Mouse (Mus musculus): ENCODE results near the gene Prkd2.

The Prkd2 gene

GRCm38 (mm10) chr7:16859902-16860651 lies 17.4 kb downstream of the Prkd2 start:
- no peak for DNase-seq (ENCODE audit: low spot score in 2 of 2)

- DNase-seq (ENCODE audit: low spot score in 2 of 2) = no peak
Observed at GRCm38 (mm10) chr7:16867488-16867887, 24.8 kb downstream of the Prkd2 start.

GRCm38 (mm10) chr7:16869497-16869896 lies 26.8 kb downstream of the Prkd2 start:
- no peak for DNase-seq (ENCODE audit: low spot score in 2 of 2)

DNA sequence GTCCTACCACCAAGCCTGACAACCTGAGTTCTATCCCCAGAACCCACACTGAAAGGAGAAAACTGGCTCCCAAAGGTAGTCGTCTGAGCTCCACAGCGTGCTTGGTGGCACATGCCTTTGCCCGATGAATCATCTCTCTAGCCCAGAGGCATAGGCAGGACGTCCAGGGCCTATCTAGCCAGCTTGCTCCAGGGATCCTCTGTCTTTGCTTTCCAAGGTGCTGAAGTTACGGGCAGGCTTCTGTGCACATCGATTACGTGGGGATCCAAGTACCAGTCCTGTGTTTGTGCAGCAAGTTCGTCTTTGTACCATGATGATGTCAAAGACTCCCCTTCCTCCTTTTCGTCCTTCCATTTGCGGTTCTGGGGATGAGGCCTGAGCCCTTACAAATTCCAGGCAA lies 28.9 kb downstream of the Prkd2 start:
- DNase-seq (ENCODE audit: low spot score in 2 of 2) = no peak

DNA sequence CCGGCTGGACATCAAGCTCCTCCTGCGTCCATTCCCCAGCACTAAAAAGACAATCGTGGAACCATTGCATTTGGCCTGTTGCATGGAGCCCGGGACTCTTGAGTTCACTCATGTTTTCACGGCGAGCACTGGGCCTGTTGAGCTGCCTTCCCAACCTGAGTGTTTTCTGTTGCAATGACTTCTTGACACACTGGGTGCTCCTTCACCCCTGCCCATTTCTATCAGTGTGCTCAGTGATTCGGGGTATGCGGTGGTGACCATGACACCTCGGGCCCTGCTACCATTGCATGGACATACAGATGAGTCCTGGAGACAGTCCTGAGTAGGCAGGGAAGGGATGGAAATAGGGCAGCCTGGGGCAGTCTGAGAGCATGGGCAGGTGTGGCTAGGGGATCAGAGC lies 29.8 kb downstream of the Prkd2 start:
- no peak for DNase-seq (ENCODE audit: low spot score in 2 of 2)

DNA sequence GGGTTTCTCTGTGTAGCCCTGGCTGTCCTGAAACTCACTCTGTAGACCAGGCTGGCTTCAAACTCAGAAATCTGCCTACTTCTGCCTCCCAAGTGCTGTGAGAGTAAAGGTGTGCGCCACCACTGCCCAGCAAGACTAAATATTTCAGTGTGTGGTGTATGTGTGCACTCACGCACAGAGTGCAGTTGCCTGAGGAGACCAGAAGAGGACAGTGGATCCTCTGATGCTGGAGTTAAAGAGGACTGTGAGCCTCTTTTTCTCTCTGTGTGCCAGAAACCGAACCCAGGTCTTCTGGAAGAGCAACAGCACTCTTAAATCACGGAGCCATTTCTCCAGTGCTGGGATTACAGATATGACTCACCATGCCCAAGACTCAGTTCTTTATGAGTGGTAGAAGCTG lies 30.7 kb downstream of the Prkd2 start:
- DNase-seq (ENCODE audit: low spot score in 2 of 2) = no peak

- peak; percentile 58 to 64 for DNase-seq (ENCODE audit: low spot score in 2 of 2)
Observed at GRCm38 (mm10) chr7:16874190-16874589, 31.5 kb downstream of the Prkd2 start.

DNA sequence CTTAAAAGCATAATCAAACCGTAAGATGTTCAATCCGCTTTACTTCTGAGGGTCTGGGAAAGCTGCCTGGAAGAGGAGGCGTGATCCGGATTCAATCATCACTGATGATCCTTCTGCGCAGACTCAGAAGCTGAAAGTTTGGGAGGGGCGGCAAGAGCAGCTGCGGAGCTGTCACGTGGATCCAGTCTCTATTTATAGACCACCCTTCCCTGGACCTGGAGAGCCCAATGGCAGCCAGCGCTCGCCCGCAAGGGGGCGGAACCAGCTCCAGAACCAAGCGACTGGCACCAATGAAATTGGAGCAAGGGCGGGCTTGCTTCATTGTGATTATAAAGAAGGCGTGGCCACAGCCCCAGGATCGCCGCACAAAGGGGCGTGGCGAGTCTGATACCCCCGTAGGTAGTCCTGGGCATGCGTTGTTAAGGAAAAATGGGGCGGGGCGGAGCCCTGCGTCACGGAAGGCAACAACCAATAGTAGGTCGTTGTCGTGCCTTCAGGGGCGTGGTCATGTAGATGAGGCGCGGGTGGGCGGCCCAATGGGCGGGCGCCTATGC lies 32.1 kb downstream of the Prkd2 start:
- DNase-seq (ENCODE audit: low spot score in 2 of 2) = peak; percentile 96 to 100

- no peak for DNase-seq (ENCODE audit: low spot score in 2 of 2)
Observed at GRCm38 (mm10) chr7:16875310-16875325, 32.4 kb downstream of the Prkd2 start, which contains the start of gene Dact3. Gene Dact3, plus strand, starts transcription at chr7:16875317.

GRCm38 (mm10) chr7:16875326-16875725 lies 32.6 kb downstream of the Prkd2 start:
- no peak for DNase-seq (ENCODE audit: low spot score in 2 of 2)

GRCm38 (mm10) chr7:16876006-16876405 lies 33.3 kb downstream of the Prkd2 start:
- DNase-seq (ENCODE audit: low spot score in 2 of 2) = no peak

GRCm38 (mm10) chr7:16876608-16877007 lies 33.9 kb downstream of the Prkd2 start:
- no peak for DNase-seq (ENCODE audit: low spot score in 2 of 2)

GRCm38 (mm10) chr7:16877717-16878116 lies 35.0 kb downstream of the Prkd2 start:
- DNase-seq (ENCODE audit: low spot score in 2 of 2) = no peak

DNA sequence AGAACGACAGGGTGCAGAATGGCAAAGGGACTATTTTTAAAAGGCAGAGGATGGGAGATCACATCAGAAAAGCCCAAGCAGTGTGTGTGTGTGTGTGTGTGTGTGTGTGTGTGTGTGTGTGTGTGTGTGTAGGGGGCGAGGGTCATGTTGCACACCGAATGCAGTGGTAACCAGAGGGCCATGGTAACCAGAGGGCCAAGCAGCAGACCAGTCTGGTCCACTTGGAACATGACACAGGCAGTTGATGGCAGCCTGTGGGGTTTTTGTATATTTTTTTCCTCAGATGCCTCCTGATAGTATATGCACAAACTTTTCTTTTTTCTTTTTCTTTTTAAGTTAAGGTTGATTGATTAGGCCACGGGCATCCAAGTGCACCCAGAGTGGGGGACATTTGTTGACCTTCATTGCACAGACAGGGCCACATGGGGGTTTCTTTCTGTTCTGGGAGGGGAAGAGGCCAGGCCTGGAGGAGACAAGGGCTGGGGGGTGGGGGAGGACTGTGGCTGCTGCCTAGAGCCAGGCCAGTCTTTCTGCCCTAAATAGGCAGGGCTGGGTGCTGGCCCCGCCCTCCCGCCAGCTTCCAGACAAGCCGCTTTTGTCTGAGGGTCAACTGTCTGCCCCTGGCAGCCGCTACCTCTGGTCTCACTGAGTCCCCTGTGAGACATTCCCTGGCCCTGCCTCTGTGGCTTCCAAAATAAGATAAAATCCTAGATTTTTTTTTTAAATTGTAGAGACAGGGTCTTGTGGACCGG lies 37.3 kb downstream of the Prkd2 start:
- DNase-seq (ENCODE audit: low spot score in 2 of 2) = no peak

DNA sequence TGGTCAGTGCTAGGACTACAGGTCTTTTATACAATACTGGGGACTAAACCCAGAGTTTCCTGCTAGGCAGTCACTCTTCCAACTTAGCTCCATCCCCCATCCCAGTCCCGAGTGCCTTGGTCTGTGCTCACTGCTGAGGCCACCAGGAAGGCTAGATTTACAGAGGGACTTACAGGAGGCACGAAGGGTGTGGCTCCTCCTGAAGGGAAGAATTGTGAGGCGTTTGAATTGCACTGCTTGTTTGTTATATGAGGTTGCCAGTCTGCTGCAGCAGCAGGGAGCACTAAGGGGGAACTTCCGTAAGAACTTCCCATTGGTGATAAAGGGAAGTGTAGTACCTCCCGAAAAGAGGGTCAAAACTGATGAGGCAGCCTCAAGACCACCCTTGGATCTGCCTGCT lies 37.9 kb downstream of the Prkd2 start:
- DNase-seq (ENCODE audit: low spot score in 2 of 2) = no peak

DNA sequence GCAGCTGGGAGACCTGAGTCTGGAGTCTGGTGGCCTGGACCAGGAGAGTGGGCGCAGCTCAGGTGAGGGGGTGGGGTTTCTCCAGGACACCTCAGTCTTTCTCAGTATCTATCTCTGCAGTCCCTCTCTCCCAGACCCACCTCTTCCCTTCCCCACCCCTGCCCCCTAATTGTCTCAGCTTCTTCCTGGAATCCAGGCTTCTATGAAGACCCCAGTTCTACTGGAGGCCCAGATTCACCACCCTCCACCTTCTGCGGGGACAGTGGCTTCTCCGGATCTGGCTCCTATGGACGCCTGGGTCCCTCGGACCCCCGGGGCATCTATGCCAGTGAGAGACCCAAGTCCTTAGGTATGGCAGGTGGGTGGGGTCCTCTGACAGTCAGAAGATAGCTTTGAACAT lies 40.5 kb downstream of the Prkd2 start:
- DNase-seq (ENCODE audit: low spot score in 2 of 2) = no peak

GRCm38 (mm10) chr7:16884334-16884733 lies 41.6 kb downstream of the Prkd2 start:
- no peak for DNase-seq (ENCODE audit: low spot score in 2 of 2)

GRCm38 (mm10) chr7:16885271-16885776 lies 42.6 kb downstream of the Prkd2 start:
- no peak for DNase-seq (ENCODE audit: low spot score in 2 of 2)

DNA sequence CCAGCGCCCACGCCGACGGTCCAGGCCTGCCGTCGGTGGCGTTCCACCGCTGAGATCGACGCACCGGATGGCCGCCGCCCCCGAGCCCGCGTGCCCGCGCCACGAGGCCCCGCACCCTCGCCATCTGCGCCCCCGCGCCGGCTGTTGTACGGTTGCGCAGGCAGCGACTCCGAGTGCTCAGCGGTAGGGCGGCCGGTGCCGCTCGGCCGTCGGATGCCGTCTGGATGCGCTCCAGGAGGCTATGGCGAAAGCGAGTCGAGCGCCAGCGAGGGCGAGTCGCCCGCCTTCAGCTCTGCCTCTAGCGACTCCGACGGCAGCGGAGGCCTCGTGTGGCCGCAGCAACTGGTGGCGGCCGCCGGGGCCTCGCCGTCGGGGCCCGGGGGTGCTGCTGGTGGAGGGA lies 43.2 kb downstream of the Prkd2 start:
- DNase-seq (ENCODE audit: low spot score in 2 of 2) = no peak

DNA sequence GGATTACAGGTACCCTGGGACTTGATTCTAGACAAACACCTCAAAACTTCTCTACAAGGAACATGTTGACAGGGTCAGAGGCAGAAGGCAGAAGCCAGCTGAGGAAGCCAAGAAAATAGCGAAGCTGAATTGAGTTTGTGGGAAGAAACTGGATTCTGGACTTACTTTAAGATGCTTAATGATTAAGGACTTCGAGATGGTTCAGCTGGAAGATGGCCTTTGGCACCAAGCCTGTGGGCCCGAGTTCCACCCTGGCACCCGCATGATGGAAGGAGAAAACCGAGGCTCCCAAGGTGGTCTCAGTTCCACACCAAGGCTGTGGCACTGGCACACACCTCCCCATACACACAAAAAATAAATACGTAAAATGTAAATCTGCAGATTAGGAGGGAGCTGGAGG lies 47.8 kb downstream of the Prkd2 start:
- DNase-seq (ENCODE audit: low spot score in 2 of 2) = peak in 1 of 2 experiments; percentile 50

GRCm38 (mm10) chr7:16890944-16891343 lies 48.2 kb downstream of the Prkd2 start:
- DNase-seq (ENCODE audit: low spot score in 2 of 2) = peak in 1 of 2 experiments; percentile 82

- DNase-seq (ENCODE audit: low spot score in 2 of 2) = peak; percentile 73 to 81
Observed at GRCm38 (mm10) chr7:16891641-16892351, 49.1 kb downstream of the Prkd2 start, which contains the start of gene Gng8. Gene Gng8, plus strand, starts transcription at chr7:16891786.

DNA sequence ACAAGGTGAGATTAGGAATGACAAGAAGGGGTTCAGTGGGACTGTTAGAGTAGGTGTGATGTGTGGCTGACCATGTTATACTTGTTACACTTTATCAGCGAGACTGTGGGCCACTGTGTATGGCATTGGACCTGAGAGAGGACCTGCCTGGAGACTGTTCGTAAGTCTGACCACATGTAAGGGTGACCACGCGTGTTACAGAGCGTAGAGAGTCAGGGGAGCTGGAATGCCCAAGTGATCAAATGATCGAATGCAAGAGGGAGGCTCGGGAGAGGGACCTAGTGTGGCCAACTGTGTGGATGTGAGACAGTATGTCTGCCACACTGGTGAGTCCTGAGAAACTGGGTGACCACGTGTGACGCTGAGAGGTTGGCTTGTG lies 49.6 kb downstream of the Prkd2 start:
- no peak for DNase-seq (ENCODE audit: low spot score in 2 of 2)
